Mouse (Mus musculus): ENCODE data around the gene Ush1c. TPM values are rescaled to one million over a fixed set of nuclear protein-coding genes. Genes with fewer than 3 reads are reported as not detected.

Gene Ush1c
- 1.2 and 2.5 TPM in 2 replicates for polyA plus RNA-seq (2015; fragmentation: Nextera tagmentation; extraction: Ambion mirVana)

DNA sequence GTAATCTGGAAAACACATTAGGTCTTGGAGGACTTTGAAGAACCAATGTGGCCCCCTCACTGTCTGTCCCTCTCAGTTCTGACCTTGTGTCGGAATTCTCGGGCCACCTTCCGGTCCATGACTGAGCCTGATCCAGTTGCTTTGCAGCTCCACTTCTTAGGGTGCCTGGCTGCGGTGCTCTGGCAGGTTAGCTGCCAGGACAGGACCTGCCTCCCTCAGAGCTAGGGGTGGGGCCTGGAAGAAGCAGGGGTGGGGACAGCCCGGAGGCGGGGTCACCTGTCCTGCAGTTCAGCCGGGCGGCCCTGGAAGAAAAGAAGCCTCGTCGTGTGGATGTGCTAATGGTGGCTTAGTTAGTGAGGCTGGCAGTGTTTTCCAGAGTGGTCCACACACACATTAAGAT, at the start of gene Ush1c:
Gene Ush1c (minus strand): TSS at position 158 of the 400 bp plus-strand sequence.
- no peak within 1 kb of the TSS for H3K27ac ChIP-seq (ENCODE audit: low read length)
- no peak within 1 kb of the TSS for H3K9ac ChIP-seq (replicated peaks; ENCODE audit: low read depth, low read length)
- H3K27me3 ChIP-seq (replicated peaks; ENCODE audit: control insufficient read depth, insufficient read depth, low read length), result no peaks in the 10 kb centered on the region
- H3K36me3 ChIP-seq (ENCODE audit: control insufficient read depth, insufficient read depth), result no peaks in the 10 kb centered on the region
- H3K9me3 ChIP-seq (ENCODE audit: control insufficient read depth, low read length), result no peaks in the 10 kb centered on the region
- ATAC-seq, result no peak
- H3K4me1 ChIP-seq (replicated peaks; ENCODE audit: control insufficient read depth, insufficient read depth, low read length), result peaks cover 11% of the 10 kb centered on the region
- no peak within 1 kb of the TSS for H3K4me3 ChIP-seq (replicated peaks; ENCODE audit: low read length)
- no peak within 1 kb of the TSS for H3K4me2 ChIP-seq (ENCODE audit: low read length)
- WGBS, result 23% methylated on average over 10 of the region's 10 CpGs

DNA sequence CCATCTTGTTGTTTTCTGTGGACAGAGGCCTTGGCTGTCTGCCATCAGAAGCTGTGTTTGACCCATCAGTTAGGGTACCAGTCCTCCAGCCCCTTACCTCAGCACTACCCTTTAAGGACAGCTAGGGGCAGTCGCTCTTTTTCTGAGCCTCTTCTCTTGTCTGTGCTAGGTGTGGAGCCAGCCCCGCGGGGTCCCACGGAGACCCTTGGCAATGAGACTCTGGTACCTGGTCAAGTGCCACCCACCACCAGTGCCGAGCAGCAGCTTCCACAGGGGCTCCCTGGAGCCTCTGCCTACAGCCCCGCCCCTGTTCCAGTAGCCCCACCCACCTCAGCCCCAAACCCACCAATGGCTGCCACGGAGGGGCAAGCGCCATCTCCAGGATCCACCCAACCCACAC, 48.7 kb upstream of the Ush1c start:
- no peak for ATAC-seq
- Histone ChIP-seq H3K4me1 (replicated peaks; ENCODE audit: control insufficient read depth, insufficient read depth, low read length) (no peaks in the 10 kb centered on the region), H3K4me2 (ENCODE audit: low read length) (no peak overlapping the region), H3K9ac (replicated peaks; ENCODE audit: low read depth, low read length) (no peak overlapping the region), H3K27ac (ENCODE audit: low read length) (no peak overlapping the region), H3K4me3 (replicated peaks; ENCODE audit: low read length) (no peak overlapping the region), H3K36me3 (ENCODE audit: control insufficient read depth, insufficient read depth) (no peaks in the 10 kb centered on the region), H3K9me3 (ENCODE audit: control insufficient read depth, low read length) (no peaks in the 10 kb centered on the region), H3K27me3 (replicated peaks; ENCODE audit: control insufficient read depth, insufficient read depth, low read length) (no peaks in the 10 kb centered on the region)
- 30% methylated on average over 8 of the region's 8 CpGs for WGBS

DNA sequence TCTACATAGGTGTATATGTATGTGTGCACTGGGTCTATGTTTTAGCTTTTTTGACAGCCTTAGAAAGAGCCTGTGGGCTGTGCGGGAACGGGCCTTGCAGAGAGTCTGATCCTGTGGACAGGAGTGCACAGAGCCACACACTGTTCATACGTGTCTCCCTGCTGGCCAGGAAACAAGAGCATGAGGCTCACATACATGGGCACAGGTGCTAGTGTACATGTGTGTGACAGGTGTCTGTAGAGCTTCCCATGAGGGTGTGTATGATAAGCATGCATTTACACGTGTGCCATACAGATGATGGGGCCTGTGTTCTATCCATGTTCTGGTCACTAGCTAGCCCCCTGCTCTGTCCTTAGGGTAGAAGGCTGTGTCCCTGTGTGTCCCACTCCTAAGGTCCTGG, 48.1 kb upstream of the Ush1c start:
- Histone ChIP-seq H3K9me3 (ENCODE audit: control insufficient read depth, low read length) (no peaks in the 10 kb centered on the region), H3K9ac (replicated peaks; ENCODE audit: low read depth, low read length) (no peak overlapping the region), H3K4me1 (replicated peaks; ENCODE audit: control insufficient read depth, insufficient read depth, low read length) (no peaks in the 10 kb centered on the region), H3K36me3 (ENCODE audit: control insufficient read depth, insufficient read depth) (no peaks in the 10 kb centered on the region), H3K27me3 (replicated peaks; ENCODE audit: control insufficient read depth, insufficient read depth, low read length) (no peaks in the 10 kb centered on the region), H3K4me2 (ENCODE audit: low read length) (no peak overlapping the region), H3K27ac (ENCODE audit: low read length) (no peak overlapping the region), H3K4me3 (replicated peaks; ENCODE audit: low read length) (no peak overlapping the region)
- 89% methylated on average over 4 of the region's 4 CpGs for WGBS
- no peak for ATAC-seq

DNA sequence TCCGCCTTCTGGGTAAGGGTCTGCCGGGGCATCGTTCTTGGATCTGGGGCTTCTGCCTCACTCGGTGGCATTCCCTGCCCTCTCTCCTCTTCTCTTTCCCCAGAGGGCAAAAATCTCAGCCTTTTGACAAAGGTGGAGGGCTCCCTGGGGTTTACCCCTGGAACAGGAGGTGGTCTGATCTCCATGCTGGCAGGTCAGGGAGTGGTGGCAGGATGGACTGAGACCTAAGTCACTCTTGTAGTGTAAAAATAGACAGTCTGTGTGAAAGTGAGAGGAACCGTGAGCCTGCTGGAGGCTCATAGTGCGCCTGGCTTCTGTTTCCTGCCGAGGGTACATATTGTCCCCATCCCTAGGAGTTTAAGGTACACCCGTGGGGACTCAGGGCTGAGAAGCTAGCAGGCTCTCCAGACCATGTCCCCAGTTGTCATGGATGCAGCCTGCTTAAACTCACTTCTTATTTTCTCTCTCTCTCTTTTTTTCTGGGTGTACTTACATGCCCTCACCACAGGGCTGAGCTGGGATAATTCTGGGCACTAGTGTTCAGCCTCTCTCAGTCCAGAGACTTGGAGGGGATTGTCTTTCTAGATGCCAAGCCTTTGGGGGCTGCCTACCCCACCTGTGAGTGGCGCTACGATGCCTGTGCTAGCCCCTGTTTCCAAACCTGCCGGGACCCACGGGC, 47.0 kb upstream of the Ush1c start:
- no peak overlapping the region for H3K4me3 ChIP-seq (replicated peaks; ENCODE audit: low read length)
- H3K27ac ChIP-seq (ENCODE audit: low read length), result no peak overlapping the region
- H3K4me2 ChIP-seq (ENCODE audit: low read length), result no peak overlapping the region
- no peaks in the 10 kb centered on the region for H3K36me3 ChIP-seq (ENCODE audit: control insufficient read depth, insufficient read depth)
- H3K9ac ChIP-seq (replicated peaks; ENCODE audit: low read depth, low read length), result no peak overlapping the region
- no peaks in the 10 kb centered on the region for H3K9me3 ChIP-seq (ENCODE audit: control insufficient read depth, low read length)
- H3K4me1 ChIP-seq (replicated peaks; ENCODE audit: control insufficient read depth, insufficient read depth, low read length), result no peaks in the 10 kb centered on the region
- 88% methylated on average over 12 of the region's 12 CpGs for WGBS
- ATAC-seq, result no peak
- H3K27me3 ChIP-seq (replicated peaks; ENCODE audit: control insufficient read depth, insufficient read depth, low read length), result no peaks in the 10 kb centered on the region

DNA sequence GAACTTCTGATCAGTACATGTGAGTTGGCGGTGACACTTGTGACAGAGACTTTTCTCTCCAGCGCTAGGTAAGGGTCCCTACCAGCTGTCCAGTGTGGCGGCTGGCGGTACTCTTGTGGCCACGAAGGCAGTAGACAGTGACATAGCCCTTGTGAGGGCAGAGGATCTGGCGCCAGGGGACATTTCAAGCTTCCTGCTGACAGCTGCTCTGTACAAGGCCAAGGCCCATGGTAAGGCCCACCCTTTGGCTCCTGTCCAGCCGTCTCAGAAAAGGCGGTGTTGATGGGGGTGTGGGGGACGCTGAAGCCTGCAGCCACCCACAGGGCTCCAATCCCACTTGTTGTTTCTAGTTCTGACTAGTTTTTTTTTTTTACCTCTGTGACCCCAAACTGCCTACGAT, 45.4 kb upstream of the Ush1c start:
- no peak for ATAC-seq

DNA sequence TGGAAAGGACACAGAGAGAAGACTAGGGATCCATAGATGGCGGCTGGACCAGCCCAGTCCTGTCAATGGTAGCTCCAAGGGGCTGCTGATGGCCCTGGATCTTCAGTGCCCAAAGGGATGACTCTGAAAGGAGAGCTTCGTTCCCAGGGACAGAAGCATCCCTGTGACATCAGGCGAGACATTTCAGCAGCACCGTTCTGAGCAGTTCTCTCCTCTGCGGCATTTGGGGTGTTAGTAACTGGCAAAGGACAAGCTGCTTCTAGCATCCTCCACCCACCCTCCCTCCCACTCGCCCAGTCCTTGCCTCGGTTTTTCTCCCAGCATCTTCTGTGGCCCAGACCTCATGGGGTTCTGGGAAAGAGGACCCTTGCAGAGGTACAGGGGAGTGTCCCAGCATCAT, 44.0 kb upstream of the Ush1c start:
- Histone ChIP-seq H3K27me3 (replicated peaks; ENCODE audit: control insufficient read depth, insufficient read depth, low read length) (no peaks in the 10 kb centered on the region), H3K4me1 (replicated peaks; ENCODE audit: control insufficient read depth, insufficient read depth, low read length) (no peaks in the 10 kb centered on the region), H3K4me2 (ENCODE audit: low read length) (no peak overlapping the region), H3K9me3 (ENCODE audit: control insufficient read depth, low read length) (no peaks in the 10 kb centered on the region), H3K9ac (replicated peaks; ENCODE audit: low read depth, low read length) (no peak overlapping the region), H3K36me3 (ENCODE audit: control insufficient read depth, insufficient read depth) (no peaks in the 10 kb centered on the region), H3K27ac (ENCODE audit: low read length) (no peak overlapping the region), H3K4me3 (replicated peaks; ENCODE audit: low read length) (no peak overlapping the region)
- WGBS, result 52% methylated on average over 7 of the region's 7 CpGs
- no peak for ATAC-seq

More for the DNA sequence above, 45.4 kb upstream of the Ush1c start:
- Histone ChIP-seq H3K36me3 (ENCODE audit: control insufficient read depth, insufficient read depth) (no peaks in the 10 kb centered on the region), H3K4me1 (replicated peaks; ENCODE audit: control insufficient read depth, insufficient read depth, low read length) (no peaks in the 10 kb centered on the region), H3K9me3 (ENCODE audit: control insufficient read depth, low read length) (no peaks in the 10 kb centered on the region), H3K27ac (ENCODE audit: low read length) (no peak overlapping the region), H3K27me3 (replicated peaks; ENCODE audit: control insufficient read depth, insufficient read depth, low read length) (no peaks in the 10 kb centered on the region), H3K4me3 (replicated peaks; ENCODE audit: low read length) (no peak overlapping the region), H3K4me2 (ENCODE audit: low read length) (no peak overlapping the region), H3K9ac (replicated peaks; ENCODE audit: low read depth, low read length) (no peak overlapping the region)
- WGBS, result 63% methylated on average over 10 of the region's 10 CpGs

DNA sequence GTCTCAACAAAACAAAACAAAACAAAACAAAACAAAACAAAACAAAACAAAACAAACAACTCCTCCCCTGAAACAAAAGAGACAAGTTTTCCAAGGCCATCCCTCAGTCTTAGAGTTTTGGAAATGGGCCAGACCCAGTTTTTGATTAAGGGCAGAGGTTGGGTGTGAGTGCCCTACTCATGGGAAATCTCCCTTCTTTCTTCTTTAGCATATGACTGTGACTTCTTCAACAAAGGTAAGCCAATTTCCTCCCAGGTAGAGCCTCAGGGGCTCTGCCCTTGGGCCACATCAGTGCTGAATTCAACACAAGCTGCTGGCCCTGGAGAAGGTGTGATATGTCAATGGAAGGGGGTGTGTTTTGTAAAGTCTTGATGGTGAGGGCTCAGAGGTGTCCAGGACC, 42.6 kb upstream of the Ush1c start:
- Histone ChIP-seq H3K4me2 (ENCODE audit: low read length) (no peak overlapping the region), H3K27ac (ENCODE audit: low read length) (no peak overlapping the region), H3K27me3 (replicated peaks; ENCODE audit: control insufficient read depth, insufficient read depth, low read length) (no peaks in the 10 kb centered on the region), H3K9ac (replicated peaks; ENCODE audit: low read depth, low read length) (no peak overlapping the region), H3K36me3 (ENCODE audit: control insufficient read depth, insufficient read depth) (no peaks in the 10 kb centered on the region), H3K4me1 (replicated peaks; ENCODE audit: control insufficient read depth, insufficient read depth, low read length) (no peaks in the 10 kb centered on the region), H3K9me3 (ENCODE audit: control insufficient read depth, low read length) (no peaks in the 10 kb centered on the region), H3K4me3 (replicated peaks; ENCODE audit: low read length) (no peak overlapping the region)
- no peak for ATAC-seq

DNA sequence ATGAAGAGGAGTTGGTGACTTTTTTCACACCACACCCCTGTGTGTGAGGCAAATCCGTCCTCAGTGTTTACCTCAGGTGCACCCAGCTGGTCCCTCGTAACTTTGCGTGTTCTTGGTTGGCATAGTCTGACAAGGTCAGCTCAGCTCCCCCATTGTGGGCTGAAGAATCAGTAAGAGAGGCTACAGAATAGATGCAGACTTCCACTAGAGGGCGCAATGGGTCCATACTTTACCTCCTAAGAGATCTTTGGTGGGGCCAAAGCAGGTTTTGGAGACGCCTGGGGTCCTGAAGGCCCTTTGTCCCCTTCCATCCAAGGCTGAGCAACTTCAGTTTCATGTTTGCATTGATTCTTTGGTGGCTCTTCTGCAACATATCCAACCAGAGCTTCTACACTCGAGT, 41.6 kb upstream of the Ush1c start:
- Histone ChIP-seq H3K9me3 (ENCODE audit: control insufficient read depth, low read length) (no peaks in the 10 kb centered on the region), H3K36me3 (ENCODE audit: control insufficient read depth, insufficient read depth) (no peaks in the 10 kb centered on the region), H3K4me1 (replicated peaks; ENCODE audit: control insufficient read depth, insufficient read depth, low read length) (no peaks in the 10 kb centered on the region), H3K9ac (replicated peaks; ENCODE audit: low read depth, low read length) (no peak overlapping the region), H3K4me3 (replicated peaks; ENCODE audit: low read length) (no peak overlapping the region), H3K4me2 (ENCODE audit: low read length) (no peak overlapping the region), H3K27ac (ENCODE audit: low read length) (no peak overlapping the region), H3K27me3 (replicated peaks; ENCODE audit: control insufficient read depth, insufficient read depth, low read length) (no peaks in the 10 kb centered on the region)
- WGBS, result 22% methylated on average over 6 of the region's 6 CpGs
- ATAC-seq, result no peak

DNA sequence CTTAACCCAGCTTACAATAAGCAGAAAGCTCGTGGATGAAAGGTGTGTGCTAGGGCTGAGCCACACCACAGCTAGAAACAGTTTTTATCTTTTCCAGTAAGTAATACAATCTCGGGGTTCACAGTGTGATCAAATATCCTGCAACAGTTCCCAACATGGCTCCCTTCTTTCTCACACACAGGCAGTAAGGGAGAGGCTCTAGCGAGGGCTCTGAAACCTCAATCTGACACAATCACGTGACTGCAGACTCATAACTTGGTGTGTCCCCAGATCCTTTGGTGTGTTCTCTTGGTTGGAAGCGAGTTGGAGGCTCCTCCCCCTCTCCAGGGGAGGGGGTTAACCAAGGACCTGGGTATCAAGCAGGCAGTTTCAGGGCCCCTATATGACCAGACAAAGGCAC, 37.9 kb upstream of the Ush1c start:
- H3K27ac ChIP-seq (ENCODE audit: low read length), result no peak overlapping the region
- no peak overlapping the region for H3K4me3 ChIP-seq (replicated peaks; ENCODE audit: low read length)
- no peak overlapping the region for H3K9ac ChIP-seq (replicated peaks; ENCODE audit: low read depth, low read length)
- no peaks in the 10 kb centered on the region for H3K36me3 ChIP-seq (ENCODE audit: control insufficient read depth, insufficient read depth)
- no peaks in the 10 kb centered on the region for H3K27me3 ChIP-seq (replicated peaks; ENCODE audit: control insufficient read depth, insufficient read depth, low read length)
- WGBS, result 62% methylated on average over 5 of the region's 5 CpGs
- no peaks in the 10 kb centered on the region for H3K9me3 ChIP-seq (ENCODE audit: control insufficient read depth, low read length)
- no peak overlapping the region for H3K4me2 ChIP-seq (ENCODE audit: low read length)
- no peaks in the 10 kb centered on the region for H3K4me1 ChIP-seq (replicated peaks; ENCODE audit: control insufficient read depth, insufficient read depth, low read length)
- no peak for ATAC-seq

DNA sequence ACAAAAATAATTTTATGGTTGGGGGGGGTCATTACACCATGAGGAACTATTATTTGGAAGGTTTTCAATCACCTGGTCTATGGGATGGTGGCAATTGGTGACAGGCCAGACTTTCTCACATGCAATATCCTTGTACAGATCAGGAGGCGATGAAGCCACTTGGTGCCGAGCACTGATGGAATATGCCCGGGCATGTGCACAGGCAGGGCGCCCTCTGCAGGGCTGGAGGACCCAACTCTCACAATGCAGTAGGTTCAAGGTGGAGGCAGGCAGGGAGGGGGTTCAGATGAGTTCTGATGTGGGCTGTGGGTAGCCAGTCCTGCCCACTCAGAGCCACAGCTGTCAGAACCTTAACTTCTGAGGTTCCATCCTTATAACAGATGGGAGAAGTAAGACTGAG, 13.5 kb upstream of the Ush1c start:
- no peak for ATAC-seq
- Histone ChIP-seq H3K36me3 (ENCODE audit: control insufficient read depth, insufficient read depth) (no peaks in the 10 kb centered on the region), H3K4me3 (replicated peaks; ENCODE audit: low read length) (no peak overlapping the region), H3K9ac (replicated peaks; ENCODE audit: low read depth, low read length) (no peak overlapping the region), H3K27me3 (replicated peaks; ENCODE audit: control insufficient read depth, insufficient read depth, low read length) (no peaks in the 10 kb centered on the region), H3K27ac (ENCODE audit: low read length) (no peak overlapping the region), H3K9me3 (ENCODE audit: control insufficient read depth, low read length) (no peaks in the 10 kb centered on the region), H3K4me1 (replicated peaks; ENCODE audit: control insufficient read depth, insufficient read depth, low read length) (no peaks in the 10 kb centered on the region), H3K4me2 (ENCODE audit: low read length) (no peak overlapping the region)
- WGBS, result 90% methylated on average over 4 of the region's 4 CpGs
